In genomic region chr6:122571617-122571959, GRCm38 (mm10) we compare ENCODE assay signal across 25 mouse cellular contexts. TPM values are rescaled to one million over a fixed set of nuclear protein-coding genes. Genes with fewer than 3 reads are reported as not detected.
"Had no signal": no experiment of that assay in that cellular context is flagged by ENCODE, and none has a peak within 500 bp of the region (broad histone marks: within the 10 kb centered on the region; RNA-seq: fewer than 3 reads in every experiment).

No protein-coding gene starts in this region.

- H3K27ac ChIP-seq: kidney, embryonic 15.5 days; left cerebral cortex, adult 2 months; limb, embryonic 10.5 days; liver, embryonic 14.5 days; midbrain, embryonic 12.5 days; neural tube, embryonic 15.5 days; stomach, embryonic 15.5 days had no signal

- H3K4me1 ChIP-seq: kidney, embryonic 15.5 days; limb, embryonic 10.5 days; midbrain, embryonic 12.5 days; neural tube, embryonic 15.5 days; stomach, embryonic 15.5 days had no signal

- H3K36me3 ChIP-seq: kidney, embryonic 15.5 days; limb, embryonic 10.5 days; midbrain, embryonic 12.5 days; neural tube, embryonic 15.5 days; stomach, embryonic 15.5 days had no signal

- H3K9me3 ChIP-seq: kidney, embryonic 15.5 days; limb, embryonic 10.5 days; midbrain, embryonic 12.5 days; neural tube, embryonic 15.5 days; stomach, embryonic 15.5 days had no signal

- H3K4me3 ChIP-seq: kidney, embryonic 15.5 days; left cerebral cortex, adult 2 months; limb, embryonic 10.5 days; midbrain, embryonic 12.5 days; myocyte; neural tube, embryonic 15.5 days; stomach, embryonic 15.5 days had no signal

- H3K9ac ChIP-seq: kidney, embryonic 15.5 days; liver, embryonic 14.5 days; midbrain, embryonic 12.5 days; neural tube, embryonic 15.5 days; stomach, embryonic 15.5 days had no signal

- DNase-seq: kidney, adult 2 months; kidney, postnatal 14 days; lung, adult 2 months; right cerebral cortex, adult 18-20 months; right cerebral cortex, postnatal 25 days; spleen, adult 18-20 months; thymus, adult 2 months; thymus, postnatal 25 days had no signal

- H3K27me3 ChIP-seq: kidney, embryonic 15.5 days; midbrain, embryonic 12.5 days; neural tube, embryonic 15.5 days; stomach, embryonic 15.5 days had no signal

RNA-seq across cellular contexts. Expression of gene Aicda, which starts 18.0 kb away (rescaled TPM):
- total RNA-seq: layer of hippocampus, adult 8-10 months; layer of hippocampus, postnatal 25 days; left cerebral cortex, adult 2 months; left cerebral cortex, postnatal 14 days; megakaryocyte, adult 5-6 weeks had no signal
- polyA plus RNA-seq: kidney, adult 2 months; kidney, embryonic 15.5 days; limb, embryonic 10.5 days; liver, embryonic 14.5 days; lung, adult 2 months; midbrain, embryonic 12.5 days; myocyte; neural tube, embryonic 11.5 days; testis, adult 2 months had no signal

RNA-seq across cellular contexts. Expression of gene Gdf3, which starts 38.3 kb away (rescaled TPM):
- total RNA-seq: layer of hippocampus, adult 8-10 months; layer of hippocampus, postnatal 25 days; left cerebral cortex, adult 2 months; left cerebral cortex, postnatal 14 days had no signal
- polyA plus RNA-seq: kidney, adult 2 months; kidney, embryonic 15.5 days; limb, embryonic 10.5 days; lung, adult 2 months; lung, postnatal 0 days; midbrain, embryonic 12.5 days; myocyte had no signal

RNA-seq across cellular contexts. Expression of gene Dppa3, which starts 54.6 kb away (rescaled TPM):
- total RNA-seq: layer of hippocampus, adult 8-10 months; layer of hippocampus, postnatal 25 days; left cerebral cortex, adult 2 months; left cerebral cortex, postnatal 14 days; megakaryocyte, adult 5-6 weeks had no signal
- polyA plus RNA-seq: kidney, adult 2 months; kidney, embryonic 15.5 days; large intestine, adult 2 months; limb, embryonic 10.5 days; liver, embryonic 14.5 days; lung, adult 2 months; lung, postnatal 0 days; midbrain, embryonic 12.5 days; midbrain, embryonic 16.5 days; myocyte; neural tube, embryonic 11.5 days; neural tube, embryonic 15.5 days; stomach, embryonic 15.5 days had no signal
